Mouse (Mus musculus): ENCODE data around the gene Cyth3. TPM values are rescaled to one million over a fixed set of nuclear protein-coding genes. Genes with fewer than 3 reads are reported as not detected.

The Cyth3 gene
- polyA plus RNA-seq, 1 experiment from 2014 or later: 48.4 TPM

DNA sequence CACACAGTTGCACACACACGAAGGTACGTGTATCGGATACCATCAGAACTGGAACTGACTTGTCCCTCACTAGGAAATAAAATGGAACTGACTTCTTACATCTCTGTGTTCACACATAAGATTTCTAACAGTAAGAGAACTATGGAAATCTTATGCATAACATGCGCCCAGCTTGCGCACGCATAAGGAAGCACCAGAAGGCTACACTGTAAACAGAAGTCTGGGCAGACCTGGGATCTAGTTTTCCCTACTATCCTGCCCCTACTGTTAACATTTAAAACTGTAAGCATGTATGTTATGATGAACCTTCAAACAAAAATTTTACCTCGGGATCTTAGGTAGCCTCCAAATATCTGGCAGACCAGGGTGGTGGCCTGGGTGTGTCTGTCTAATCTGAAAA is 99.7 kb downstream of the Cyth3 start:
- peaks cover 93% of the 10 kb centered on the region for H3K36me3 ChIP-seq
- H3K4me2 ChIP-seq: no peak overlapping the region
- no peak overlapping the region for H3K9ac ChIP-seq
- ATAC-seq (ENCODE audit: insufficient number of reproducible peaks, insufficient read depth, low FRiP score, low TSS enrichment, low read depth): no peak
- no peaks in the 10 kb centered on the region for H3K9me3 ChIP-seq
- WGBS: 94% methylated on average over 7 of the region's 7 CpGs
- H3K27ac ChIP-seq: no peak overlapping the region
- no peaks in the 10 kb centered on the region for H3K27me3 ChIP-seq
- no peak overlapping the region for H3K4me3 ChIP-seq
- no peaks in the 10 kb centered on the region for H3K4me1 ChIP-seq

- Histone ChIP-seq H3K9me3 (no peaks in the 10 kb centered on the region), H3K4me1 (peaks cover 14% of the 10 kb centered on the region), H3K27ac (peak overlapping the region; percentile 88; the same call in 1 of the 2 replicates), H3K4me3 (peak overlapping the region; percentile 98), H3K9ac (peak overlapping the region; percentile 98), H3K4me2 (peak overlapping the region; percentile 75), H3K27me3 (no peaks in the 10 kb centered on the region), H3K36me3 (peaks cover 19% of the 10 kb centered on the region)
- ATAC-seq (ENCODE audit: insufficient number of reproducible peaks, insufficient read depth, low FRiP score, low TSS enrichment, low read depth): no peak
- whole genome bisulfite sequencing: 10% methylated on average over 6 of the region's 6 CpGs
Observed at GRCm38 (mm10) chr5:143730915-143731314, 108.7 kb downstream of the Cyth3 start.

DNA sequence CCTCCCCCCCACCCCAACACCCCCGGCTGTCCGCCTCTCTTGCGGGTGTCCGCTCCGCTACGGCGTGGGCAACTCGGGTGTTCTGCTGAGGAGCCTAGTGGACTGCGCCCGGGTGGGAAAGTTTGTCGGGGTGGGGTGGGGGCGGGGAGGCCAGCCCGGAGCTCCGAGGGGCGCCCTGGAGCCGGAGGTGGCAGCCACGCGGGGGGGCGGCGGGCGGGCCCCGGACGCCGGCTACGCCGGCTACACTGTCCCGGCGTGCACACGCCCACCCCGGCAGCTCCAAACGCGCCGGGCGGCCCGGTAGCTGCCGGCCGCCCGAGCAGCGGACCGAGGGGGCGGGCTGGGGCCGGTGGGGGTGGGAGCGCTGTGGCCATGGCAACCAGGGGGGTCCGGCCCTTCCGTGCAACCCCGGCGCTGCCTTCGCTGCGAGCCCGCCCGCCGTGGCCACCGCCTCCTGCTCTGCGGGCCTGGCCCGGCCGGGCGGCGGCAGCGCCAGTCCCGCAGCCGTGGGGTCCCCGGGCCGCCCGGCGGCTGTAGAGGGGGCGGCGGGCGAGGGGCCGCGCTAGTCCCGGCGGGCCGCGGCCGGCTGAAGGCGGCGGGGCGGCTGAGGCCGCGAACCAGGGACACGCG is 109.4 kb downstream of the Cyth3 start:
- no peaks in the 10 kb centered on the region for H3K9me3 ChIP-seq
- H3K4me2 ChIP-seq: peak overlapping the region; percentile 75
- peak overlapping the region; percentile 88 for H3K27ac ChIP-seq
- peak overlapping the region; percentile 98 for H3K9ac ChIP-seq
- no peaks in the 10 kb centered on the region for H3K27me3 ChIP-seq
- H3K36me3 ChIP-seq: peaks cover 13% of the 10 kb centered on the region
- peak; percentile 38 for ATAC-seq (ENCODE audit: insufficient number of reproducible peaks, insufficient read depth, low FRiP score, low TSS enrichment, low read depth)
- peaks cover 14% of the 10 kb centered on the region for H3K4me1 ChIP-seq
- H3K4me3 ChIP-seq: peak overlapping the region; percentile 98
- WGBS: 0% methylated on average over 57 of the region's 82 CpGs

- Histone ChIP-seq H3K4me3 (peak within 1 kb of the TSS; percentile 98), H3K27me3 (no peaks in the 10 kb centered on the region), H3K4me2 (peak within 1 kb of the TSS; percentile 75), H3K9ac (peak within 1 kb of the TSS; percentile 98), H3K9me3 (no peaks in the 10 kb centered on the region), H3K36me3 (peaks cover 6% of the 10 kb centered on the region), H3K4me1 (peaks cover 14% of the 10 kb centered on the region), H3K27ac (peak within 1 kb of the TSS; percentile 88)
- WGBS: under 1% methylated on average over 77 of the region's 82 CpGs
- peak; percentile 97 for ATAC-seq (ENCODE audit: insufficient number of reproducible peaks, insufficient read depth, low FRiP score, low TSS enrichment, low read depth)
Observed at GRCm38 (mm10) chr5:143732180-143732891, 110.1 kb downstream of the Cyth3 start, which contains the start of gene Usp42. Gene Usp42 (minus strand): TSS chr5:143732280.

DNA sequence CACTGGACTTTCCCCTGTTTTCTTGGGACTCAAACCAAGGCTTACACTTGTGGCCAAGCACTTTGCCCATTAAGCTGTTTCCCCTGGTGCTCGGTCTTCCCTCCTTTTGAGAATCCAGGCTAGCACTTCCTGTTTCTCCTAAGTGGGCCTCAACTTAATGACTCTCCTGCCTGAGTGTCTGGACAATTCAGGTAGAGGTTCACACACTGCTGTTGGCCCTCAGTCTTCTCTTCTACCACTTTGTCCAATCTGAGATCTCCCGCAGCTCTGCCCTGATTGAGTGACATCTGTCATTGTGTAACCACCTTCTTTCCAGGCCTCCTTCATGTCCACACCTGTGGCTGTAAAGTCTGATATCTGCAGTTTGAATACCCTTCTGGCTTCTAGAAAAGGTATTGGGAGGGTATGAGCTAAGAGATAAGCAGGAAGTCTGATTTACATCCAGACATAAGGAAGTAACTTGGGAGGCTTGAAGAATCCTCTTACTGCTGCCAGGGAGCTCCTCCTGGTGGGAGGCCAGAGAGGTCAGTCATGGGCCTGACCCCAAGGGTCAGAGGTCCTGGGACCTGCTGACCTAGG is 127.5 kb downstream of the Cyth3 start:
- H3K4me3 ChIP-seq: no peak overlapping the region
- peaks cover 5% of the 10 kb centered on the region; the same call in 1 of the 2 replicates for H3K27me3 ChIP-seq
- H3K27ac ChIP-seq: no peak overlapping the region
- ATAC-seq (ENCODE audit: insufficient number of reproducible peaks, insufficient read depth, low FRiP score, low TSS enrichment, low read depth): no peak
- H3K4me2 ChIP-seq: no peak overlapping the region
- 53% methylated on average over 2 of the region's 2 CpGs for WGBS
- H3K9ac ChIP-seq: no peak overlapping the region
- H3K9me3 ChIP-seq: no peaks in the 10 kb centered on the region
- H3K4me1 ChIP-seq: no peaks in the 10 kb centered on the region
- no peaks in the 10 kb centered on the region for H3K36me3 ChIP-seq

DNA sequence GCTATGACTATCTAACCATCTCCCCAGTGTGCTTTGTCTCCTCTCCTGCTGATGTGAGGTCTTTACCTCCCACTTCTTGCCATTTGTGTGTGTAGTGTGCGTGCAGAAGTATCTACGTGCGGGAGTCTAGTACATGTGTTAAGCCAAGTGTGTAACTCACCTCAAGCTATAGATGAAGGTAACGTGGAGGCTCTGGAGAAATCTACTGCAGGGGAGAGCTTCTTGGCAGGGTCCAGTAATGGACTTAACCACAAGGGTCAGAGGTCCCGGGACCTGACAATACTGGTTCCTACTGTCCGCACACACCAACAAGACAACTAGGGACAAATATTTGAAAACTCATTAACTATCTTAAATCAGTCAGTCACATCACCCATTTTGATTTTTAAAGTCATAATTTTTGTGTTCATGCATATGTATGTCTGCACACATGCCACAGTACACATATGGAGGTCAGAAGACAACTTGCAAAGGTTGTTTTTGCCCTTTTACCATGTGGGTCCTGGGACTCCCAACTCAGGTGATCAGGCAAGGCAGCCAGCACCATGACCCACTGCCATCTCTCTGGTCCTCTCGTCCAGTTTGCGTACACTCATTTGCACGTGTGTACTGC is 133.4 kb downstream of the Cyth3 start:
- Histone ChIP-seq H3K4me1 (peaks cover 8% of the 10 kb centered on the region), H3K36me3 (no peaks in the 10 kb centered on the region), H3K9ac (no peak overlapping the region), H3K27me3 (peaks cover 5% of the 10 kb centered on the region; the same call in 1 of the 2 replicates), H3K27ac (no peak overlapping the region), H3K4me2 (no peak overlapping the region), H3K9me3 (no peaks in the 10 kb centered on the region), H3K4me3 (no peak overlapping the region)
- WGBS: 93% methylated on average over 9 of the region's 9 CpGs
- no peak for ATAC-seq (ENCODE audit: insufficient number of reproducible peaks, insufficient read depth, low FRiP score, low TSS enrichment, low read depth)

DNA sequence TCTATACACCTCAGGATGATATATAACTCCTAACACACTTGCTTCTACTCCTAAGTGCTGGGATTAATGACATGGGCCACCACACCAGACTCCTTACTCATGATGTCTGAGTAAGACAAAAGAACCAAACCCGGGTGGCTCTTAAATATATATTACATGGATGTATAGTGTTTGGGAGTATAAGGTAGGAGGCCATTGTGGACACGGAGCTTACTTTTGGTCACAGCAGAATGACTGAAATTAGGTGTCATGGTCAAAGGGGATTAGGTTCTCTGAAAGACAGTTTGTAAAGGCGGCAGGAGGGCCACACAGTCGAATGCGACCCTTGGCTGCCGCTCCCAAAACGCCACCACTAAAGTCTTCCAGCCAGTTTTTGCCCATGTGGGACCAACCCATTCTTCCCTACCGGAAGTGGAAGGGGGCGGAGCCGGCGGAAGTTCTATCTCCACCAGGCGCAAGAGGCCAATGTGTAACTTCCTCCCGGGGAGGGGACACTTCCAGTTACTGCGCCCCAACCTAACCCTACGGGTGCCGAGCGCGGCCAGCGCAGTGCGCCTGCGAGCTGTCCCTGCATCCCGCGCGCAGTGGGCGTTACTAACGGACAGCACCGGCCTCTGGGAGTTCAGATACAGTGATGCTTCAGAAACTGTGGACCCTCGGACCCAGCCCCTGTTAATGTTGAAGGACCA is 135.7 kb downstream of the Cyth3 start:
- peak overlapping the region; percentile 72 for H3K9ac ChIP-seq
- H3K4me2 ChIP-seq: peak overlapping the region; percentile 67
- peaks cover 5% of the 10 kb centered on the region; the same call in 1 of the 2 replicates for H3K27me3 ChIP-seq
- peak; percentile 88 for ATAC-seq (ENCODE audit: insufficient number of reproducible peaks, insufficient read depth, low FRiP score, low TSS enrichment, low read depth)
- H3K4me3 ChIP-seq: peak overlapping the region; percentile 53
- WGBS: 18% methylated on average over 28 of the region's 28 CpGs
- H3K27ac ChIP-seq: no peak overlapping the region
- no peaks in the 10 kb centered on the region for H3K36me3 ChIP-seq
- peaks cover 8% of the 10 kb centered on the region for H3K4me1 ChIP-seq
- no peaks in the 10 kb centered on the region for H3K9me3 ChIP-seq

DNA sequence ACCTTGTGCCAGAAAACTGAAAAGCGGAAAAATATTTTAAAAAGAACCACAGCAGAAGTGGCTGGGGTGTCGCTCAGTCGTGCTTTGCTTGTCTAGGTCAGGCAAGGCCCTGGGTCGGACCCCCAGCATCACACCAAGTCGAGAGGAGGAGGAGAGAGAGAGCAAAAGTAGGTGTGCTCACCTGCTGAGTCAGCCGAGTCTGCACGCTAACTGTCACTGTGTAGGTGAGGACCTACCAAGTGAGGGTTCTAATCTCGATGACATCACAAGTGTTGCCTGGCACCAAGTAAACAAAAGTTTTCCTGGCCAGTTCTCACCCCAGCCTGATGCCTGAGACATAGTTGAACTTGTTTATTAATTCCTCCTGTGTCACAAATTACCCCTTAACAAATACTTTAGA is 137.3 kb downstream of the Cyth3 start:
- ATAC-seq (ENCODE audit: insufficient number of reproducible peaks, insufficient read depth, low FRiP score, low TSS enrichment, low read depth): no peak
- no peak overlapping the region for H3K4me3 ChIP-seq
- H3K4me2 ChIP-seq: peak overlapping the region; percentile 67; the same call in 1 of the 2 replicates
- H3K36me3 ChIP-seq: no peaks in the 10 kb centered on the region
- H3K4me1 ChIP-seq: peaks cover 8% of the 10 kb centered on the region
- whole genome bisulfite sequencing: 80% methylated on average over 8 of the region's 8 CpGs
- H3K27me3 ChIP-seq: no peaks in the 10 kb centered on the region; the same call in 1 of the 2 replicates
- no peaks in the 10 kb centered on the region for H3K9me3 ChIP-seq
- no peak overlapping the region for H3K27ac ChIP-seq
- H3K9ac ChIP-seq: no peak overlapping the region; the same call in 1 of the 2 replicates

Other genes with a start within 250 kb of the Cyth3 start
- 355 and 381 TPM in 2 replicates for gene Kdelr2, start 218.6 kb upstream of the Cyth3 start, polyA plus RNA-seq (2015; fragmentation: Nextera tagmentation; extraction: Ambion mirVana)
- 9.7 and 12.4 TPM in 2 replicates for gene Daglb, start 157.9 kb upstream of the Cyth3 start, polyA plus RNA-seq (2015; fragmentation: Nextera tagmentation; extraction: Ambion mirVana)
- gene Rac1, start 94.4 kb upstream of the Cyth3 start, polyA plus RNA-seq (2015; fragmentation: Nextera tagmentation; extraction: Ambion mirVana): 439 and 458 TPM in 2 replicates
- gene Usp42, start 109.8 kb downstream of the Cyth3 start, polyA plus RNA-seq (2015; fragmentation: Nextera tagmentation; extraction: Ambion mirVana): 24.2 and 27.2 TPM in 2 replicates
- 42.5 and 43.2 TPM in 2 replicates for gene Eif2ak1, start 195.3 kb downstream of the Cyth3 start, polyA plus RNA-seq (2015; fragmentation: Nextera tagmentation; extraction: Ambion mirVana)

Measured in embryonic facial prominence, embryonic 13.5 days (tissue).